Mouse (Mus musculus) thymus, adult 2 months (tissue): Measurements from ENCODE around the gene Gin1.

Experiments
- CTCF ChIP-seq: fragments of 200-500 bp; IDR thresholded peaks from 2 replicates; pipeline ENCODE4 v1.5.1; 2012; ENCODE audit warnings: mild to moderate bottlenecking, control low read depth, low read length, moderate library complexity, borderline replicate concordance; ENCODE audit not compliant: control insufficient read depth, poor library complexity, insufficient read depth; ENCODE audit errors: extremely low read depth
- POLR2A ChIP-seq: fragments of 200-500 bp; IDR thresholded peaks from 2 replicates; pipeline ENCODE4 v1.6.1; 2012; ENCODE audit warnings: mild to moderate bottlenecking, low read length, control low read depth, moderate library complexity; ENCODE audit not compliant: control insufficient read depth, poor library complexity, insufficient read depth; ENCODE audit errors: extremely low read depth

GRCm38 (mm10) chr1:97785685-97786393 is 15.9 kb downstream of the Gin1 start:
- TF ChIP-seq CTCF (no peak), POLR2A (no peak)
